ENCODE assay signal across 8 mouse cellular contexts in genomic region chr5:135982398-135982797, GRCm38 (mm10). TPM values are rescaled to one million over a fixed set of nuclear protein-coding genes. Genes with fewer than 3 reads are reported as not detected.
DNase-seq lines count a peak whose midpoint lies in the region; ATAC-seq lines count a peak whose summit lies in the region.
"Had no signal": no experiment of that assay in that cellular context is flagged by ENCODE, and none has a peak within 500 bp of the region (broad histone marks: within the 10 kb centered on the region; RNA-seq: fewer than 3 reads in every experiment).

No protein-coding gene starts in this region.

- H3K27ac ChIP-seq in heart, embryonic 16.5 days (ENCODE audit: low read length): no peak overlapping the region
- H3K27ac ChIP-seq in limb, embryonic 10.5 days: no peak overlapping the region
- H3K27ac ChIP-seq: hindbrain, embryonic 15.5 days had no signal

- no peaks in the 10 kb centered on the region for H3K4me1 ChIP-seq in heart, embryonic 16.5 days (ENCODE audit: control insufficient read depth, insufficient read depth, low read length)
- H3K4me1 ChIP-seq in limb, embryonic 10.5 days: no peaks in the 10 kb centered on the region
- H3K4me1 ChIP-seq: hindbrain, embryonic 15.5 days had no signal

- no peaks in the 10 kb centered on the region for H3K27me3 ChIP-seq in heart, embryonic 16.5 days (ENCODE audit: control insufficient read depth, insufficient read depth, low read length)
- no peaks in the 10 kb centered on the region for H3K27me3 ChIP-seq in limb, embryonic 10.5 days (ENCODE audit: low read depth, poor library complexity, severe bottlenecking)
- H3K27me3 ChIP-seq: hindbrain, embryonic 15.5 days had no signal

- no peaks in the 10 kb centered on the region for H3K9me3 ChIP-seq in heart, embryonic 16.5 days (replicated peaks; ENCODE audit: control insufficient read depth, low read length)
- no peaks in the 10 kb centered on the region for H3K9me3 ChIP-seq in limb, embryonic 10.5 days (replicated peaks)
- H3K9me3 ChIP-seq: hindbrain, embryonic 15.5 days had no signal

- no peaks in the 10 kb centered on the region for H3K36me3 ChIP-seq in heart, embryonic 16.5 days (ENCODE audit: control insufficient read depth, insufficient read depth)
- no peaks in the 10 kb centered on the region for H3K36me3 ChIP-seq in limb, embryonic 10.5 days
- H3K36me3 ChIP-seq: hindbrain, embryonic 15.5 days had no signal

- peak; percentile 33 for DNase-seq in right cerebral cortex, postnatal 4 days
- no peak for DNase-seq in right cerebral cortex, postnatal 25 days
- DNase-seq in adipocyte (ENCODE audit: low spot score): peak; percentile 91
- peak; percentile 73 to 78 for DNase-seq in cerebellum, postnatal 36 days
- peak; percentile 73 for DNase-seq in limb, embryonic 10.5 days (ENCODE audit: low spot score)
- DNase-seq in ovary, postnatal 14 days (ENCODE audit: low spot score): peak; percentile 45

- WGBS in heart, embryonic 16.5 days: 30% methylated on average over 6 of the region's 6 CpGs
- WGBS in limb, embryonic 10.5 days: 37% methylated on average over 6 of the region's 6 CpGs

- 0 out of 2 replicates have a peak, but pooled peaks have one; percentile 23 for ATAC-seq in heart, embryonic 16.5 days (replicated peaks; ENCODE audit: extremely low read depth, insufficient read depth, low FRiP score)

- no peak overlapping the region for H3K4me2 ChIP-seq in heart, embryonic 16.5 days (ENCODE audit: low read depth, low read length)
- H3K4me2 ChIP-seq: hindbrain, embryonic 15.5 days had no signal

- no peak overlapping the region for H3K9ac ChIP-seq in heart, embryonic 16.5 days (ENCODE audit: low read length)
- H3K9ac ChIP-seq: hindbrain, embryonic 15.5 days had no signal

- no peak overlapping the region for H3K4me3 ChIP-seq in heart, embryonic 16.5 days (ENCODE audit: low read length)
- no peak overlapping the region for H3K4me3 ChIP-seq in limb, embryonic 10.5 days
- H3K4me3 ChIP-seq: hindbrain, embryonic 15.5 days had no signal

RNA-seq across cellular contexts. Expression of gene Zp3, which starts 2.5 kb away (rescaled TPM):
- polyA plus RNA-seq in heart, embryonic 16.5 days (2015; fragmentation: Nextera tagmentation; extraction: Ambion mirVana): not detected in 2 replicates
- not detected in 2 replicates for polyA plus RNA-seq in limb, embryonic 10.5 days (2016; fragmentation: Nextera tagmentation; extraction: Ambion mirVana)

RNA-seq across cellular contexts. Expression of gene Ssc4d, which starts 8.1 kb away (rescaled TPM):
- polyA plus RNA-seq in heart, embryonic 16.5 days (2015; fragmentation: Nextera tagmentation; extraction: Ambion mirVana): 0.45 and 0.91 TPM in 2 replicates
- 3.3 and 4.1 TPM in 2 replicates for polyA plus RNA-seq in limb, embryonic 10.5 days (2016; fragmentation: Nextera tagmentation; extraction: Ambion mirVana)

RNA-seq across cellular contexts. Expression of gene Dtx2, which starts 12.2 kb away (rescaled TPM):
- polyA plus RNA-seq in heart, embryonic 16.5 days (2015; fragmentation: Nextera tagmentation; extraction: Ambion mirVana): 21.8 and 22.5 TPM in 2 replicates
- 41.5 and 42.3 TPM in 2 replicates for polyA plus RNA-seq in limb, embryonic 10.5 days (2016; fragmentation: Nextera tagmentation; extraction: Ambion mirVana)

RNA-seq across cellular contexts. Expression of gene Ywhag, which starts 48.0 kb away (rescaled TPM):
- polyA plus RNA-seq in heart, embryonic 16.5 days (2015; fragmentation: Nextera tagmentation; extraction: Ambion mirVana): 167 and 202 TPM in 2 replicates
- 197 and 203 TPM in 2 replicates for polyA plus RNA-seq in limb, embryonic 10.5 days (2016; fragmentation: Nextera tagmentation; extraction: Ambion mirVana)

RNA-seq across cellular contexts. Expression of gene Upk3b, which starts 55.9 kb away (rescaled TPM):
- polyA plus RNA-seq in heart, embryonic 16.5 days (2015; fragmentation: Nextera tagmentation; extraction: Ambion mirVana): 26.7 and 28.7 TPM in 2 replicates
- polyA plus RNA-seq in limb, embryonic 10.5 days (2016; fragmentation: Nextera tagmentation; extraction: Ambion mirVana): 1.5 and 5.5 TPM in 2 replicates
- polyA plus RNA-seq: hindbrain, embryonic 15.5 days had no signal
